Mouse (Mus musculus) adrenal gland, postnatal 14 days (tissue): Measurements from ENCODE around the gene Wfs1. TPM values are rescaled to one million over a fixed set of nuclear protein-coding genes. Genes with fewer than 3 reads are reported as not detected.
A peak's percentile ranks its signal among the peaks of the same experiment; 100 is the strongest.

Experiments
- DNase-seq: peaks from one replicate; pipeline ENCODE4 v3.0.0; 2021; ENCODE audit warnings: mixed read lengths
- total RNA-seq: library from RNA; stranded (reverse); gene quantifications from 2 replicates; pipeline ENCODE4 v1.2.3, GENCODE M21; 2021

Gene Wfs1
- total RNA-seq, 1 experiment from 2014 or later = 24.3 TPM

DNA sequence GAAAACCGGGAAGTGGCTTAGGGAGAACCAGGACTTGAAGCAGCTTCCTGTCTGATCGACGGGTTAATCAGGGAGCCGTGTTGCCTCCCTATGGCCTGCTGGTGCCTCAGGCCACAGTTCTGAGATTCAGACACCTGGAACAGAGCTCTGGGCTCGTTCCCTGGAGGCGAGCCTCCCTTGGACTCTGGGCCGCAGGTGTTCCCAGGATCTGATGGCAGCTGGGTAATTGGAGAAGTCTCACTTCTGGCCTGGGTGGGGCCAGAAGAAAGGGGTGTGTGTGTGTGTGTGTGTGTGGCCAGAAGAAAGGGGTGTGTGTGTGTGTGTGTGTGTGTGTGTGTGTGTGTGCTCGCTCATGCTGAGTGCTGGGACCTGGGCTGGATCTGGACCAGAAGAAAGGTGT, 55.6 kb downstream of the Wfs1 start:
- DNase-seq = no peak

DNA sequence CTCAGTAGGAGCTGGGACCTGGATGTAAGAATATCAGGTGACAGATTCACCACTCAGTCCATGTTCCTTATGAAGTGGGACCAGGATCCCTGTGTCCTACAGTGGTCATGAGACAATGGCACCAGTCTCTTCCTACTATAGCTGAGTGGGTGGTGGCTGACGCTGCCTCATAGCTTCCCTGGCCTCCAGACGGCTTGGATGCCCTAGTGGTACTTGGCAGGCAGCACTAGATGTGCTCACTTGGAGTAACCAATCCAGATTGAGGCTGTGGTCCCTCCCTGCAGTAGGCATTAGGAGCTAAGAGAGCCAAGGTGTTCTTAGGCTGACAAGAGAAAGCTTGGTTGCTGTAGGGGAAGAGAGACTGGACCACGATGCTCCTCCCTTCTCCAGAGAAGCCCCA, 59.6 kb downstream of the Wfs1 start:
- no peak for DNase-seq

DNA sequence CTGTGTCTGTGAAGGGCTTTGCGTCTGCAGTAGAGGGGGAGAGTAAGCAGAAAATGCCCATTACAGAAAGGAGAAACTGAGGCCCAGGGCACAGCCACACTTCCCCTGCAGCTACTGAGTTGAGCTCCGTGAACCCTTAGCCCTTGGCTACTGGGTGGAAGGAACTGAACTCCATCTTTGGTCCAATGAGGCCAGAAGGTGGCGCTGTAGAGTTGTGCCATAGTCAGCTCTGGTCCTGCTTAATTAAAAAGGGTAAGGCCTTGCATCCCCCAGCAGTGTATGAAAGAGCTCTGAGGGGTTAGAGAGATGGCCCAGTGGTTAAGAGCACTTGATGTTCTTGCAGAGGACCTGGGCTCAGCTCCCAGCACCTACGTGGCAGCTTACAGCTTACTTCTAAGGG, 60.3 kb downstream of the Wfs1 start:
- DNase-seq = peak; percentile 27

DNA sequence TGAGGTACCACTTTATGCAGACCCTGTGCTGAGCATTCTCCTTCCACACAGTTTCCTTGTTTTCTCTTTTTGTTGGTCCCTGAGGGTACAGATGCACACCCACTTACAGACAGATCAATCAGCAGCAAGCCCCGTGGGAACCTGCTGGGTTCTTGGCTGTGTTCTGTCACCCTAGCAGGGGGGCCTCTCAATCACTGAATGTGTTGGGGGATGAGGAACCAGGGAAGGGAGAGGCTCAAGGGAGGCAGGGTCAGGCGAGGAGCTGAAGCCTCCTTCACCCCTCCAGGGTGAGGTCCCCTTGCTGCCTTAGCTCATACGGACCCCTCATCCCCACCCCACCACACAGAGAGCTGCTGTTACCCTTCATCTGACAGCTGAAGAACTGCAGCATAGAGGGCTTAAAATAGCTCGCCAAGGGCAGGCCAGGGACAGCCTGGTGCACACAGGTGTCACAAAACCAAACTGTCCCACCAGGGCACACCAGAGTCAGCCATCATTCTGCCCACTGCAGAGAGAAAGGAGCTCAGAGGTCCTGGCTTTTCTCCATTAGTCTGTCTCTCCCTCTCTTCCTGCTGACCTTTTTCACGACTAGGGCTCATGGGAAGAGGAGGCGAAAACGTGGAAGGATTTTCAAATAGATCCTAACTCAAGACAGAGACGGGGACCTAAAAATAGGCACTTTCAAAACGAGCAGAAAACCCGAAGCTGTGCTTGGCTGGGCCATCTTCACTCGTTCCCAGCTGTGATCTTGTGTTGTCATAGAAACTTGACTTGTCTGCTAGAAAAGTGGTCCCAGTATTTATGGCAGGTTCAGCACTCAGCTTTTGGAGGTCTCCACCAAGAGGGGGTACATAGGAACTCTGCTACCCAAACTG, 64.9 kb downstream of the Wfs1 start:
- DNase-seq = no peak

DNA sequence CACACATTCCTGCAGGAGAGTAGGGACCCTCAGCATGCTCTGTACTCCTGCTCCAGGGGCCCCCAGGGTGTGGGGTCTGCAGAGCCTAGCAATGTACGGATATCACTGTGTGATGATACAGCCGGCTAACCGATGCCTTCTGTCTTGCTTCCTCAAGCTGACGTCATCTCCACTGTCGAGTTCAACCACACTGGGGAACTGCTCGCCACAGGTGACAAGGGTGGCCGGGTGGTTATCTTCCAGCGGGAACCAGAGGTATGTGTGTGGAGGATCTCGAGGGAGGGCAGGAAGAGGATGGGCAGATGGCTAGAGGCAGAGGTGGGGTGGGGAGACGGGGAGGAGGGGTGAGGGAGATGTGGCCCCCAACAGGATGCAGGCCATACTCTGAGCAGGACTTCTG, 66.2 kb downstream of the Wfs1 start:
- no peak for DNase-seq

DNA sequence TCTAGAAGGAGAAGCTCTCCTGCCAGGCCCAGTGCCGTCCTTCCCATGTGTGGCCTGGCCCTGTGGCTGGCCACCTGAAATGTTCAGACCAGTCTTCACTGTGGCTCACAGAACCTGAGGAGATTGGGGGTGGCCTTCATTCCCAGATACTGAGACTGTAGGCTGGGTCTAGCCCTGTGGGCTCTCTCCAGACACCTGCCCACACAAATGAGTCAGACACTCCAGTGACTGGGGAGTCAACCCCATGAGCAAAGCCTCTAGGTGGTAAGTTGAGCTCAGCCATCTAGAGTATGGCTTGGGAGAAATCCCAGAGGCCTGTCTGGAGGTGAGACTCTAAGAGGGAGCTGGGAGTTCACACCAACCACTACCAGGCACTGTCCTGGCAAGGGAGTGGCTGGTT, 67.1 kb downstream of the Wfs1 start:
- DNase-seq = no peak

DNA sequence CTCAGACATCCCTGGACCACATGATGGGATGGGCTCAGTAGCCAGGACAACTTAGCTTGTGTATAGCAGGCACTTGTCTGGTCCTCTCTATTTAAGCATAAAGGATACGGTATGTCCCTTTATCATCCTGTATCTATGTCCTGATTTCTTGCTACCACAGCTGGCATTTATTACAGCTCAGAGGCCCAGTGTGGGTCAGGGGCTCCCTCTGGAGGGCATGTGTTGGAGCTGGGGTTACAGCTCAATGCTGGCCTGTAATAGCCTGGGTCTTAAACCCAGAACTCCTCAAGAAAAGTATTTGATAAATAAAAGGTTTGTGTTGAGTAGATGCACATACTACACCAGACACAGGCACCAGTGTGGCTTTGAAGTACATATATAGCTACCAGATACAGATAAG, 68.9 kb downstream of the Wfs1 start:
- DNase-seq = peak; percentile 42

DNA sequence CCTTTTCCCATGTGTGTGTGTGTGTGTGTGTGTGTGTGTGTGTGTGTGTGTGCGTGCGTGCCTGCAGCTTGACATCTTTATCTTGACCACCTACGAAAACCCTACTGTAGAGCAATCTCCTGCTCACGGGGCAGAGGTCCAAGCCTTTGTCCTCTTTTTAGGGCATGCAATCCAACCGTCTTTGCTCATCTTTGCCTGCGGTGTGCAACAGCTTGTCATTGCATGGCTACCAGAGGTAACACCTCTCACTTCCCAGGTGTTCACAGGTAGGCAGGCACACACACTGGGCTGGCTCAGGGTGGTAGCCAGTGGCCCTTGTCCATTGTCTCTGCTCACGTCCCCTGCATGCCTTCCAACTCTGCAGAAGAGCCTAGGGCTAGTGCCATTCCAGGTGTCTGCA, 71.0 kb downstream of the Wfs1 start:
- DNase-seq = no peak

DNA sequence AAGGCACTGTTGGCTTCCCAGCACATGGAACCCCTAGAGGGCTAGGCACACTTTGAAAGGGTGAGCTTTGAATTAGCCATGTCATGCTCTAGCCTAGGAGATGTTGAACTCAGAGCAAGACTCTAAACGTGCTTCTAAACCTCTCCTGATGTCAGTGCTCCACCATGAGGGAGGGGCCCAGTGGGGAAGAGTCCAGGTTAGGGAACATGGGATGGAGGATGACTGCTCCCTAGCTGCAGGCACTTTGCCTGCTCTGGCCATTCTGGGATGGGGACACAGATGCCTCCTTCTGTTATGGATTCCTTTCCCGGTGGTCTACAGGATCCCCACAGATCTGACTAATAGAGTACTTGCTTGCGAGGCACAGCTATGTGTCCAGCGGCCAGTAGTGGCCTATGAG, 71.8 kb downstream of the Wfs1 start:
- DNase-seq = no peak

DNA sequence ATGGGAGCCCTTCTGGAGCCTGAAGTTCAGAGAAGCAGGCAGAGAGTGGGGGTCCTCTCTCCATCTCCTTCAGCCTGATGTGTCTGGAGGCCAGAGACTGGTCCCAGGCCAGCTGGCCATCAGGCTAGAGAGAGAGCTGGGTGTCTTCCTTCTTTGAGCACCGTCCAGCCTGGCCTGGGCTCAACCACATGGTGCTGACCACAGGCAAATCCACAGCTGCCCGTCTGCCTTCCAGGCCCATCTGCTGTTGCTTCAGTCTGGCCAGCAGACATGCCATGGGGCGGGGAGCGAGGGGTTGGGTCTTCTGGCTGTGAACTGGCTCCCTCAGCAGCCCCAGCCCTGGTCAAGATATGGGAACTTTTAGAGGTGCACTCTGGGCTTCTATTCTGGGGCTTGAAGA, 72.4 kb downstream of the Wfs1 start:
- no peak for DNase-seq

Other genes starting within 250 kb of the Wfs1 start
- 23.7 and 27.2 TPM in 2 replicates for gene Bloc1s4, start 240.6 kb downstream of the Wfs1 start, total RNA-seq
- 550 and 571 TPM in 2 replicates for gene Mrfap1, start 192.4 kb downstream of the Wfs1 start, total RNA-seq
- gene Man2b2, start 158.6 kb downstream of the Wfs1 start, total RNA-seq = 39.1 and 41.4 TPM in 2 replicates
- gene Ppp2r2c, start 120.7 kb downstream of the Wfs1 start, total RNA-seq = 6.5 and 8.9 TPM in 2 replicates
- 0.19 and 0.98 TPM in 2 replicates for gene Gm1043, start 96.2 kb upstream of the Wfs1 start, total RNA-seq